Mouse (Mus musculus): ENCODE data around the gene Armcx2. TPM values are rescaled to one million over a fixed set of nuclear protein-coding genes. Genes with fewer than 3 reads are reported as not detected.

Armcx2 gene
- polyA plus RNA-seq, 1 experiment from 2014 or later = 9.2 TPM

Small RNA genes lying within 50 kb of the gene (microRNA-seq; reads per million reads assigned to microRNA genes)
- gene Mir7093 = not detected

Other genes starting within 250 kb of the Armcx2 start
- 12.9 and 15.1 TPM in 2 replicates for gene Btk, start 225.7 kb downstream of the Armcx2 start, polyA plus RNA-seq (2015; fragmentation: Nextera tagmentation; extraction: Ambion mirVana)
- 193 and 254 TPM in 2 replicates for gene Rpl36a, start 223.6 kb downstream of the Armcx2 start, polyA plus RNA-seq (2015; fragmentation: Nextera tagmentation; extraction: Ambion mirVana)
- 3.3 and 5.0 TPM in 2 replicates for gene Gla, start 208.1 kb downstream of the Armcx2 start, polyA plus RNA-seq (2015; fragmentation: Nextera tagmentation; extraction: Ambion mirVana)
- 76.6 and 78.9 TPM in 2 replicates for gene Hnrnph2, start 208.0 kb downstream of the Armcx2 start, polyA plus RNA-seq (2015; fragmentation: Nextera tagmentation; extraction: Ambion mirVana)
- 0.32 and 0.33 TPM in 2 replicates for gene Armcx4, start 122.7 kb downstream of the Armcx2 start, polyA plus RNA-seq (2015; fragmentation: Nextera tagmentation; extraction: Ambion mirVana)
- 4.9 and 5.7 TPM in 2 replicates for gene Armcx1, start 91.3 kb downstream of the Armcx2 start, polyA plus RNA-seq (2015; fragmentation: Nextera tagmentation; extraction: Ambion mirVana)
- gene Armcx6, start 57.8 kb downstream of the Armcx2 start, polyA plus RNA-seq (2015; fragmentation: Nextera tagmentation; extraction: Ambion mirVana) = 4.1 and 4.4 TPM in 2 replicates
- 16.9 and 18.1 TPM in 2 replicates for gene Armcx3, start 52.6 kb downstream of the Armcx2 start, polyA plus RNA-seq (2015; fragmentation: Nextera tagmentation; extraction: Ambion mirVana)
- gene Nxf2, start 155.5 kb upstream of the Armcx2 start, polyA plus RNA-seq (2015; fragmentation: Nextera tagmentation; extraction: Ambion mirVana) = 0.13 and 0.14 TPM in 2 replicates
- 1.6 and 1.9 TPM in 2 replicates for gene Zmat1, start 200.0 kb upstream of the Armcx2 start, polyA plus RNA-seq (2015; fragmentation: Nextera tagmentation; extraction: Ambion mirVana)

All from liver, embryonic 15.5 days (tissue).